Mouse (Mus musculus) T-helper 1 cell (primary cell): ENCODE results near the gene Slc52a3.

ENCODE experiments used
- in situ Hi-C: fragments of 300-600 bp; cut with MboI, MseI; formaldehyde crosslinking; loops from one replicate; pipeline ENCODE4 v1.15.1; 2025; ENCODE audit warnings: high pct_unique_total_duplicates

The Slc52a3 gene

DNA sequence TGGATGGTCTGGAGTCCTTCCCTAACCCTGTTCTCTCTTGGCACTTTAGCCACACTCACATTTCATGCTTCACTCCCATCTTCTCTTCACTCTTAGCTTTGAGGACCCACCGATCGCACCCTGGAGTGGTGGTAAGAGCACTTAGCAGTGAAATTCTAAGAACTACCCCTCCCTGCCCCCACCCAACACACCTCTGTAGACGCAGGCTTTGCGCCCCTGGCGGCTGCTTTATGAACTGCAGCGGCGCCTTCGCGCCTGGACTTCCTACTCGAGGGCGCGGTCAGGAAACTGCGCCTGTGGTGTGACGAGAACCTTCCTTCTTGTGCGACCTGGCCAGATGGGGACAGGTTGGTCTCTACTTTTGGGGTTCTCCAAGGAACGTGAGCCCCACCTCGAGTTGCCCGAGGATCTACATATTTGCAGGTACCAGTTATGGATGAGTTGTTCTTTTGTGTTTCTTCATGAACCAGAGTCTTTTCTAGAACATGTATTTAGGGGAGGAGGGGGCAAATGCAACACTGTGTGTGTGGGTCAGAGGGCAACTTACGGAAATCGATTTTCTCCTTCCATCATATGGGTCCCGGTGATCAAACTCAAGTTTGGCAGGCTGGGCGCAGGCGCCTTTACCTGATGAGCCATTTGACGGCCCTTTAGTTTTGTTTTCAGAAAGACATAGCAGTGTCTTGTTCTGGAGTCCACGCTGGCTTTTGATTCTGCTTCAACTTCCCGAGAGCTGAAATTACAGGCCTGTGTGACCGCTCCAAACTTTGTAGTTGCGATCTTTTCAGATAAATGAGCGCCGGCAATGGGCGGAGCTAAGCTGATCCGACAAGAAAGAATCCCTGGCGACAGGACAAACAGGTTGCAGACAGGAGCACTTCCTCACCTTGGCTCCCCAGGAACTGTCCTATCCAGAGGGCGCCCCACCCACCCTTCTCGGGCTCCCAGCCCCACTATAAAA lies at the start of gene Slc52a3:
Gene Slc52a3, plus strand, starts transcription at position 283 of the 961 bp plus-strand sequence.
- in situ Hi-C loops, result loop anchor here (25.0 kb wide), 1 partner anchor 791 kb away; no protein-coding TSS in a partner anchor

DNA sequence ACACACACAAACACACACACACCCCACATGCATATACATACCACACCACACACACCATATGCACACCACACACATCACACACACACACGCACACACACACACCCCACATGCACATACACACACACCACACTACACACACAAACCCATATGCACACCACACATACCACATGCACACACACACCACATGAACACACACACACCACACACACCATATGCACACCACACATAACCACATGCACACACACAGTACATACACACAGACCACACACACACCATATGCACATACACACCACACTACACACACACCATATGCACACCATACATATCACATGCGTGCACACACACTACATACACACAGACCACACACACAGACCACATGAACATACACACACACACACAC lies 48.7 kb upstream of the Slc52a3 start:
- in situ Hi-C loops, result no loop called here

DNA sequence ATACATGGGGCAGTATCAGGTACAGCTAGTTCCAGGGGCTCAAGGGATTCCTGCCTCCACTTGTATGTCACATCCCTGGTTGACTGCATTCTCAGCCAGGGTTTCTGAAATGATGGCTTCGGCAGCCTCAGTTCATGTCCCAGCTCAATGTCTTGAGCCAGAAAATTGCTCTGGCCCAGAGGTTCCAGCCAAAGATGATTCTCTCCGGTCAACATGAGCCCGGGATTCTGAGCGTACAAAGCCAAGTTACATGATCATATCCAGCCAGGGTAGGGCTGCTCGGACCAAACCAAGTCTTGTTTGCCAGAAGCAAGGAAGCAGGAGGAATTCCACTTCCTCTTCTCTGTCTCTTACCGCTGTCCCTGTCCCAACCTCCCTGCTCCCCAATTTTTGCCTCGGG lies 48.0 kb upstream of the Slc52a3 start:
- in situ Hi-C loops, result no loop called here

- in situ Hi-C loops, result no loop called here
Measured at GRCm38 (mm10) chr2:151949082-151949774, 47.1 kb upstream of the Slc52a3 start.

DNA sequence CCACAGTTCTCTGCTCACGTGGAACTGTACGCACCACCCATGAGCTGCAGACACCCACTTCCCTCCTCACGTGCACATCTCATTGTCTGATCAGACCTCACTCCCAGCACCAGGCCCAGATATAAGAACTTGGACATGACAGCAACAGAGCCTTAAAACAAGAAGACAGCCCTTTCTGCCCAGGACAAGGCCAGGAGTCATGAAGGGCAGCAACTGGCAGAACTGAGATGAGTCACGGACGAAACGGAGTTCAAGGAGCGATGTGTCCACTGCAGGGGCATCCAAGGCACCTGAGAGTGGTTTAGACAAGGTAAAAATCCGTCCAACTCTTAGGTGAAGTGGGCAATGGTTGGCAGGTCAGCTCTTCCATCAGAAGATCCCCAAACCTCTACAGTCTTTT lies 42.6 kb upstream of the Slc52a3 start:
- in situ Hi-C loops, result no loop called here

GRCm38 (mm10) chr2:151956500-151957137 lies 39.7 kb upstream of the Slc52a3 start:
- in situ Hi-C loops, result no loop called here

DNA sequence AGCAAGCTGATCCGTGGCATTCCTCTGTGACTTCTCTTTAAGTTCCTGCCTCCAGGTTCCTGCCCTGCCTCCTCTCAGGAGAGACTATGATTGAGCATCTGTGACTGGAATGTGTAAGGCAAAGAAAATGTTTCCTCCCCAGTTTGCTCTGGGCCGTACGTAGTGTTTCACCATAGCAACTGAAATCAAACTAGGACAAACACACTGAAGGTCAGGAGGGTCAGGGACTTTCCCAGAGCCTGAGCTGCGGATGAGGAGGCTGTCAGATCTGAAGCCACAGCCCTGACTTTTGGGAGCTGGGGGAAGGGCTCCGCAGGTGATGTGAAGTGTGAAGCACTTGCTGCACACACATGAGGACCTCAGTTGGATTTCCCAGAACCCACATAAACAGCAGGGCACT lies 37.0 kb upstream of the Slc52a3 start:
- in situ Hi-C loops, result no loop called here

DNA sequence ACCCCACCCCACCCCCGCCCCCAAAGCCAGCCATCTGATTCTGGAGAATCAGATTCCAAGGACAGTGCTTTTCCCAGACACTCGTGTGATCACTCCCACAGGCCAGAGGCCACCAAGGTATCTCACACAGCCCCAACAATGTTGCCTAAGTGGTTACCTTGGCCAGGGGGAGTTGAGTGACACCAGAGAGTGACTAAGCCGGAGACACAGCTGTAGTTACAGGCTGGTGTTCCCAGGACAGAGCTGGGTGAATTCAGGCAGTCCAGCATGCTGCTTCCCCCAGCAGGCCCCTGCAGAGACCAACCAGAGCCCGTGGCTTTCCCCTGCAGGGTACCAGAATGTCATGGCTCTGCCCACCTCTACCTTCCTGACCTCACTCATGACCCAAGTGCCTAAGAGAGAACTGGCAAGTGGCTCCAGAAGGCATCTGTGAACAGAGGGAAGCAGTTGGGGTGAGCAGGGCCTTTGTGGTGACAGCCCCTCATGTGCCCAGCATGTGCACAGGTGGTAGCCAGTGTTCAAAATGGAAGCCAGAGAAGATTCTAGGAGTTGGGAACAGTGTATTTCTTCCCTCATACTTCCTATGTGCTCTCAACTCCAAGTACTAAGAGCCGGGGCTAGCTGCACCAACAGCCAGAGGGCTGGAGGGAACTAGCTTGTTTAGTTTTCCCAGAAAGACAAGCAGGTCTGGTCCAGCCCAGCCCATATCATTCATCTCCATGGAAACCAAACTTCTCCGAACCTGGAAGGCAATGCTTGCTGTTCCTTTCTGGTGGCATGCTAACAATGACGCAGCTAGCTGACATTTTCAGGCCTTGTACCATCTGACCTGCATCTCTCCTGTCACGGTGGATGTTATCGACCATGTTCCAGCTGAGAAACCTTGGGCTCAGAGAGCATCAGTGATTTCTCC lies 34.8 kb upstream of the Slc52a3 start:
- in situ Hi-C loops, result loop anchor here (10.0 kb wide), 1 partner anchor 1217 kb away; the partner anchor contains the start of gene Entpd6

DNA sequence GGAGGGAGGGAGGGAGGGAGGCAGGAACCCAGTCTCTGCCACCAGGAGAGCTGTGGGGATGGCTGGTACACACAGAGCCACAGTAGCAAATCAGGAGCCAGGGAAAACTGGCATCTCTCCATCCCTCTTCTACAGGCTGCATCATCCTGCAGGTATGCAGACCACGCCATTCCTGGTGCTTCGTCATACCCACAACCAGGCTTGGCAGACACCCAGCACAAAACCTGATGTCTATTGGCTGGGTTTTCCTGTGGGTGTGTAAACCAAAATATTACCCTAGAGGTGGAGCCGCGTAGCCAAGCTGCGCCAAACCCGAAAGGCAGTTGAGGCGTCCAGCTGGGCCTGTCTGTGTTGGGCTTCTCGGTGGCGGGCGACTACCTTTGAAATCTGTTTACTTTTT lies 33.8 kb upstream of the Slc52a3 start:
- in situ Hi-C loops, result loop anchor here (10.0 kb wide), 1 partner anchor 1218 kb away; the partner anchor contains the start of gene Entpd6

- in situ Hi-C loops, result loop anchor here (10.0 kb wide), 1 partner anchor 1219 kb away; the partner anchor contains the start of gene Entpd6
Measured at GRCm38 (mm10) chr2:151963319-151963718, 33.0 kb upstream of the Slc52a3 start.

DNA sequence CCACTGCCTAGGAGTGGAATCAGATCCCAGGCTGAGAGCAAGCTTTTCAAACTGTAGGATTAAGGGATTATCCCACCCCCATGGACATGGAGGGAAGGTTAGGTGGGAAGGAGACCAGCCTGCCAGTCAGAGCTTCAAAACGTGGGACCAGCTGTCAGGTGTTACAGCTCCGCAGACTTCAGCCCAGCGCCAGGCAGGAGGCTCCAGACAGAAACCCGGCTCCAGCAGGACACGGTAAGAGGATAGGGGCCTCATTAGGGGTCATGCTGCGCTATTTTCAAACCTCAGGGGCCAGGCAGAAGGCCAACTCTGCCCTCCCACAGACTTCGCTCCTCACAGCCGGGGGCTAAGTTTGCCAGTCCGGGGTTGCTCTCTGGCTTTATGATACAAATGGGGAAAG lies 32.3 kb upstream of the Slc52a3 start:
- in situ Hi-C loops, result loop anchor here (10.0 kb wide), 1 partner anchor 1219 kb away; the partner anchor contains the start of gene Entpd6

GRCm38 (mm10) chr2:151967176-151967750 lies 29.0 kb upstream of the Slc52a3 start:
- in situ Hi-C loops, result loop anchor here (10.0 kb wide), 1 partner anchor 1222 kb away; the partner anchor contains the start of gene Entpd6

DNA sequence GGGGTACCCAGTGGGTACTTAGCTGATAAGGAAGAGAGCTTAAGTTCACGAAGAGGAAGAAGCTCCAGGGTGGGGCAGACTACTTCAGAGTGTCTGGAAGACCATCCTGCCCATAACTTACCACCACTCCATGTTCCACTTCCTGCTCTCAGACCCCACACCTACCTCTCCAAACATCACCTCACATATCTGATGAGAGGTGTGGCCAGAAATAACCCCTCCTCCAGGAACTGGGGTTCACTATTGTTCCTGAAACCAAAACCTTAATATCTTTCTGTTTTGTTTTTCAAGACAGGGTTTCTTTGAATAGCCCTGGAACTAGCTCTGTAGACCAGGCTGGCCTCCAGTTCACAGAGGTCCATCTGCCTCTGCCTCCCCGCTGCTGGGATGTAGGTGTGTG lies 28.5 kb upstream of the Slc52a3 start:
- in situ Hi-C loops, result loop anchor here (10.0 kb wide), 1 partner anchor 1223 kb away; the partner anchor contains the start of gene Entpd6

DNA sequence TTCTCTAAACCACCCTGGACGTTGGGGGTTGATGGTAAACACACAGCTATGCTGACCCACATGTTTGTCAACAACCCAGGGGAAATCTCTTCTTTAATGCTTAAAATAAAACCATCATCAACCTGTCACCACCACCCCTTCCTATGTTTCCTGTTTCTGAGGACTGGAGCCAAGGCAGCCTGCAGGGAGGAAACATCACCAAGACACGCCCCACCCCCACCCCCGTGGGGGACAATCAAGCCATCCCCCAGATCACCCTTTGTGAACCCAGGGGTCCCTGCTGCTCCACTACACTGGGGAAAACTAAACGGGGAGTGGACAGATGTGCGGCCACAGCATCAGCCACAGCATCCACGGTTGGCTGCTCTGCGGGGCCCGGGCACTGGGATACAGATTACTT lies 27.9 kb upstream of the Slc52a3 start:
- in situ Hi-C loops, result loop anchor here (10.0 kb wide), 1 partner anchor 1224 kb away; the partner anchor contains the start of gene Entpd6

DNA sequence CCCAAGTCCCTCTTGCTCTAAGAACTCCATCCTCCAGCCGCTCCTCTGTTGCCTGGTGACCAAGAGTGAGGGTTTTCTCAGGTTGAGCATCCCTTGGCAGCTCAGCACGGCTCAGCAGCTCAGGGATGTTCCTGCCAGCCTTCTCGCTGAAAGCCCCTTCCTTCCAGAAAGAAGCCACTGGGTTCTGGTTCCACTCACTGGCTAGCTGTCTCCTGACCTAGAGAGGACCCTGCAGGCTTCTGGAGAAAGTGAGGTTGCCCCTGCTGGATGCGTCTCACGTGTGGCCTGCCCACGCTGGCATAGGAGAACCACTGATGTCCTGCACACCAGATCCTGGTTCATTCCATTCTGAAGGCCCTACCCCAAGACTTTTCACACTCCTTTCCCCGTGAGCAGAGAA lies 27.3 kb upstream of the Slc52a3 start:
- in situ Hi-C loops, result loop anchor here (10.0 kb wide), 1 partner anchor 1224 kb away; the partner anchor contains the start of gene Entpd6

DNA sequence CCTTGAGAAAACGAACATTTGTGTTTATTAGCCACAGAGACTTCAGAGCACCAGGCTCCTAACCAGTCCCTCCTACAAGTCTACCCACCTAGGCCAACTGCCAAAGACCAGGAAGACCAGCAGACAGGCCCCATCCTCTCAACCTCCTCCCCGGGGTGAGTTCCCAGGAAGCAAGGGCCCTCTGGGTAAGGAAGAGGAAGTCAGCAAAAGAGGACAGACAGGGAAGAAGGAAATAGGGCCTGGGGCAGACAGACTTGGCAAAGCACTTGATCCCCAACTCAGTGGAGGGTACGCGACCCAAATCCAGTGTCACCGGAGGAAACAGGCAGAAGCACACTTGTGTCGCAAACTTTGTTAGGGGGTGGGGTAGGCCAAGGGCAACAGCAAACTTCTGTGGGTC lies 26.9 kb upstream of the Slc52a3 start:
- in situ Hi-C loops, result loop anchor here (10.0 kb wide), 1 partner anchor 1225 kb away; the partner anchor contains the start of gene Entpd6

DNA sequence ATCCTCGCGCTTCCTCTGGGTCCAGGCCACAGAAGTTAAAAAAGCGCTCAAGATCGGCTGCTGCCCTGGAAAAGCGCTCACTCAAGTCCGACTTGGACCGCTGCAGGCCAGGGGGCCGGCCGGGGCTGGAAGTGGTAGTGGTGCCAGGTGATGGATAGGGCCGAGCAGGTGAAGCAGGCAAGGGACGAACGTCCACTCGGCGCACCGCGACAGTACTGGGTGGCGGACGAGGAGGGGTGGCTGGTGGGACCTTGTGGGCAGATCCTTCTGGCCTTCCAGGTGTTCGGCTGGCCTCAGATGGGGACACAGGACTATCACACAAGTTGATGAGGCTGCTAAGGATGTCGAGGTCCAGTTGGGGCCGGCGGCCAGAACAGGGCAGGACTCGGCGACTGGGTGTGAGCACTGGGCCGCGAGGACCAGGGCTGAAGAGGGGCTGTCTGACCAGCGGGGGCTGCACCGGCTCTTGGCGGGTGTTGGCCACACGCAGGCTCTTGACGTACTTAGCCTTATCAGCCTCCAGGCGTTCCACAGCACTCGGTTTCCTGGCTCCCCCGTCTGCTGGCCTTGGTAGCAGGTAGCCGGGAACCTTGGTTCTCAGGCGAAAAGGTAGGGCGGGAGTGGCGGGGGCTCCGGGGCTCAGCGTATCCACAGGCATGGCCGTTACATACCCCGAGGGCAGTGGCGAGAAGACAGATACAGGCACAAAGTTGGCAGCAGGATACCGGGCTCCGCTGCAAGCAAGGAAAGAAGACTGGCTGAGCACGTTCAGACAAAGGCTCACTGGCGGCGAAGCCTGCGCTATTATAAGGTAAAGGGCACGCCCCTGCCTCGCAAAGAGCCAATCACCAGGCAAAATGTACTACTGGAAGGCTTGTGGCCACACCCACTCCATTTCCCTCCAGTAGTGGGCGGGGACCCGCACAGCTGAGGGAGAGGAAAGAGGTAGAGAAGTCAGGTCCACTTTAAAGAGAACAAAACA lies 25.8 kb upstream of the Slc52a3 start:
- in situ Hi-C loops, result loop anchor here (10.0 kb wide), 2 partner anchors 364 to 1066 kb away; partner anchors contain the start of genes Abhd12, Gins1 and Rbck1

- in situ Hi-C loops, result loop anchor here (10.0 kb wide), 2 partner anchors 363 to 1067 kb away; partner anchors contain the start of genes Abhd12, Gins1 and Rbck1
Measured at GRCm38 (mm10) chr2:151971748-151972147, 24.6 kb upstream of the Slc52a3 start.
